Mouse (Mus musculus): Measurements from ENCODE around the gene Gphn. TPM values are rescaled to one million over a fixed set of nuclear protein-coding genes. Genes with fewer than 3 reads are reported as not detected.

Gene Gphn
- polyA plus RNA-seq, 1 experiment from 2014 or later = 19.8 TPM

- Histone ChIP-seq H3K4me2 (no peak overlapping the region), H3K4me1 (ENCODE audit: control insufficient read depth, insufficient read depth, low read length) (no peaks in the 10 kb centered on the region), H3K27ac (ENCODE audit: low read depth, low read length) (no peak overlapping the region), H3K27me3 (ENCODE audit: control insufficient read depth, insufficient read depth, low read length) (no peaks in the 10 kb centered on the region), H3K9me3 (ENCODE audit: control insufficient read depth, low read length) (no peaks in the 10 kb centered on the region), H3K36me3 (ENCODE audit: control insufficient read depth, insufficient read depth, low read length) (no peaks in the 10 kb centered on the region), H3K4me3 (ENCODE audit: low read depth, low read length) (no peak overlapping the region), H3K9ac (ENCODE audit: low read length) (no peak overlapping the region)
- no peak for DNase-seq (ENCODE audit: low spot score, missing footprints)
- 88% methylated on average over 4 of the region's 4 CpGs for WGBS
- ATAC-seq (ENCODE audit: low FRiP score) = no peak
These were observed 6.9 kb upstream of the Gphn start for GRCm38 (mm10) chr12:78219191-78219825.

GRCm38 (mm10) chr12:78226519-78226875, 318 bp downstream of the Gphn start:
- peak overlapping the region; percentile 83 for H3K9ac ChIP-seq (ENCODE audit: low read length)
- DNase-seq (ENCODE audit: low spot score, missing footprints) (peak; percentile 98), ATAC-seq (ENCODE audit: low FRiP score) (peak; percentile 83)
- H3K9me3 ChIP-seq (ENCODE audit: control insufficient read depth, low read length) = no peaks in the 10 kb centered on the region
- peaks cover 5% of the 10 kb centered on the region; the same call in 1 of the 2 replicates for H3K4me1 ChIP-seq (ENCODE audit: control insufficient read depth, insufficient read depth, low read length)
- no peaks in the 10 kb centered on the region for H3K27me3 ChIP-seq (ENCODE audit: control insufficient read depth, insufficient read depth, low read length)
- H3K36me3 ChIP-seq (ENCODE audit: control insufficient read depth, insufficient read depth, low read length) = no peaks in the 10 kb centered on the region
- peak overlapping the region; percentile 93 for H3K4me3 ChIP-seq (ENCODE audit: low read depth, low read length)
- peak overlapping the region; percentile 71 for H3K4me2 ChIP-seq
- H3K27ac ChIP-seq (ENCODE audit: low read depth, low read length) = peak overlapping the region; percentile 97
- WGBS = under 1% methylated on average over 47 of the region's 48 CpGs

DNA sequence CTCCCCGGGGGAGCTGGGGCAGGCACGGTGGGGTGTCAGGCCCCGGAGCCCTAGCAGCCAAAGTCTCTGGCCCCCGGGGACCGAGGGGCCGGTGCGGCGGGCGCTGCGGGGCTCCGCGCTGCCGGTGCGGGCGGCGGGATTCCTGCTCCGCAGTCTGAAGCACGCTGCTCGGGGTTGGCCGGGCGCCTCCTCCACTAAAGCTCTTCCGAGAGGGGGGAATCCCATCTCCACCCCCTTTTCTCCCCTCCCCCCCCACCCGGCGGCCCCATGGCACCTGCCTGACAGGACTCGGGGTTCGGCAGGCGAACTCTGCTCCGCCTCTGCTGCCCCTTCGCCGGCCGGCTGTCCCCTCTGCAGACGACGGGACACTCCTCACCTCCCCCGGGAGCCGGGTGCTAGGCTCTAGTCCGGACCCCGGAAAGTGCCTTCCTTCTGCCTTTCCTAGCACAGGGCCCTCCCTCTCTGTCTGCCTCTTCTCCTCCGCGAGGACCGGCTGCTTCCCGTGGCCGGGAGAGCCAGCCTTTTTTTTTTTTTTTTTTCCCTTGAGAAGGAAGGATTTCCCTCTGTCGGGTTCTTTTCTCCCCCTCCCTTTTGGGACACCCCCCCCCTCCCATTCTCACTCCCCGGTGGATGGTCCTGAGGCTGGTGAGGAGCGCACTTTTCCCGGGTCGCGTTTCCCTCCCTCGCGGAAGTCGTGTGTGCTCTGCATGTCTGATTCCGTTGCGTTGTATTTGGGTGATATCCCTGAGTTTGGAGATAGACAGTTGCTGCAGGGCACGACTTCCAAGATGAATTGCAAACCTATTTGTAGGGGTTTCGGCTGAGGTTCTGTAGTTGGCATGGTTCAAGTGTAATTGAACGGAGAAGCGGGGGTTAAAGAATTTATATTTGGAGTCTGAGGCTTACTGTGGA, 1.1 kb downstream of the Gphn start:
- H3K36me3 ChIP-seq (ENCODE audit: control insufficient read depth, insufficient read depth, low read length) = no peaks in the 10 kb centered on the region
- peak; percentile 57 for ATAC-seq (ENCODE audit: low FRiP score)
- under 1% methylated on average over 48 of the region's 57 CpGs for WGBS

GRCm38 (mm10) chr12:78228139-78228538, 2.0 kb downstream of the Gphn start:
- peak overlapping the region; percentile 71 for H3K4me2 ChIP-seq
- H3K27ac ChIP-seq (ENCODE audit: low read depth, low read length) = no peak overlapping the region
- no peak overlapping the region for H3K9ac ChIP-seq (ENCODE audit: low read length)
- no peak for ATAC-seq (ENCODE audit: low FRiP score)
- 40% methylated on average over 4 of the region's 4 CpGs for WGBS
- DNase-seq (ENCODE audit: low spot score, missing footprints) = peak; percentile 83
- peaks cover 5% of the 10 kb centered on the region; the same call in 1 of the 2 replicates for H3K4me1 ChIP-seq (ENCODE audit: control insufficient read depth, insufficient read depth, low read length)
- no peaks in the 10 kb centered on the region for H3K9me3 ChIP-seq (ENCODE audit: control insufficient read depth, low read length)
- no peaks in the 10 kb centered on the region for H3K27me3 ChIP-seq (ENCODE audit: control insufficient read depth, insufficient read depth, low read length)
- H3K4me3 ChIP-seq (ENCODE audit: low read depth, low read length) = peak overlapping the region; percentile 93
- no peaks in the 10 kb centered on the region for H3K36me3 ChIP-seq (ENCODE audit: control insufficient read depth, insufficient read depth, low read length)

More for the DNA sequence above, 1.1 kb downstream of the Gphn start:
- H3K27me3 ChIP-seq (ENCODE audit: control insufficient read depth, insufficient read depth, low read length) = no peaks in the 10 kb centered on the region
- DNase-seq (ENCODE audit: low spot score, missing footprints) = peak; percentile 92
- no peaks in the 10 kb centered on the region for H3K9me3 ChIP-seq (ENCODE audit: control insufficient read depth, low read length)
- peak overlapping the region; percentile 97 for H3K27ac ChIP-seq (ENCODE audit: low read depth, low read length)
- peak overlapping the region; percentile 71 for H3K4me2 ChIP-seq
- H3K4me1 ChIP-seq (ENCODE audit: control insufficient read depth, insufficient read depth, low read length) = peaks cover 5% of the 10 kb centered on the region; the same call in 1 of the 2 replicates
- peak overlapping the region; percentile 83 for H3K9ac ChIP-seq (ENCODE audit: low read length)
- H3K4me3 ChIP-seq (ENCODE audit: low read depth, low read length) = peak overlapping the region; percentile 93

DNA sequence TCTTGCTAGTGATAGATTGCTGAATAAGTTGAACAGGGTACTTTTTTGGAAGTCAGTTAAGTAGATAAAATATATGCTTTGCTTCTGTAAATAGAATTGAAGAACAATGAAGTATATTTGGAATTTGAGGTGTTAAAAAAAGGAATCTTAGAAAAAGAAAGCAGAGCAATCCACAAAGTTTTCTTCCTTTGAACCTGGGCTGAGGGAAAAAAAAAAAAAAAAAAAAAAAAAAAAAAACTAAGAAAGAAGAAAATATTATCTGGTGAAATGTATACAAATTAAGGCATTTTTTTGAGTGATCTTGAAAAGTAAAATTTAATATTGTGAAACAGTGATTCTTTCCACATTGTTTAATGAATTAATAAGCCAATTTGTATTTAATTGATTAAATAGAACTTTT, 6.4 kb downstream of the Gphn start:
- H3K9me3 ChIP-seq (ENCODE audit: control insufficient read depth, low read length) = no peaks in the 10 kb centered on the region
- no peak overlapping the region for H3K4me2 ChIP-seq
- H3K27me3 ChIP-seq (ENCODE audit: control insufficient read depth, insufficient read depth, low read length) = no peaks in the 10 kb centered on the region
- H3K36me3 ChIP-seq (ENCODE audit: control insufficient read depth, insufficient read depth, low read length) = no peaks in the 10 kb centered on the region
- no peak for DNase-seq (ENCODE audit: low spot score, missing footprints)
- peaks cover 2% of the 10 kb centered on the region; the same call in 1 of the 2 replicates for H3K4me1 ChIP-seq (ENCODE audit: control insufficient read depth, insufficient read depth, low read length)
- ATAC-seq (ENCODE audit: low FRiP score) = no peak
- no peak overlapping the region for H3K4me3 ChIP-seq (ENCODE audit: low read depth, low read length)
- H3K9ac ChIP-seq (ENCODE audit: low read length) = no peak overlapping the region
- H3K27ac ChIP-seq (ENCODE audit: low read depth, low read length) = no peak overlapping the region

- no peaks in the 10 kb centered on the region for H3K9me3 ChIP-seq (ENCODE audit: control insufficient read depth, low read length)
- no peaks in the 10 kb centered on the region for H3K27me3 ChIP-seq (ENCODE audit: control insufficient read depth, insufficient read depth, low read length)
- DNase-seq (ENCODE audit: low spot score, missing footprints) = no peak
- ATAC-seq (ENCODE audit: low FRiP score) = no peak
- no peak overlapping the region for H3K27ac ChIP-seq (ENCODE audit: low read depth, low read length)
- H3K9ac ChIP-seq (ENCODE audit: low read length) = no peak overlapping the region
- no peaks in the 10 kb centered on the region for H3K36me3 ChIP-seq (ENCODE audit: control insufficient read depth, insufficient read depth, low read length)
- H3K4me1 ChIP-seq (ENCODE audit: control insufficient read depth, insufficient read depth, low read length) = no peaks in the 10 kb centered on the region
- no peak overlapping the region for H3K4me2 ChIP-seq
- no peak overlapping the region for H3K4me3 ChIP-seq (ENCODE audit: low read depth, low read length)
- WGBS = 72% methylated on average over 1 of the region's 1 CpGs
These were observed 22.2 kb downstream of the Gphn start for GRCm38 (mm10) chr12:78248366-78248765.

DNA sequence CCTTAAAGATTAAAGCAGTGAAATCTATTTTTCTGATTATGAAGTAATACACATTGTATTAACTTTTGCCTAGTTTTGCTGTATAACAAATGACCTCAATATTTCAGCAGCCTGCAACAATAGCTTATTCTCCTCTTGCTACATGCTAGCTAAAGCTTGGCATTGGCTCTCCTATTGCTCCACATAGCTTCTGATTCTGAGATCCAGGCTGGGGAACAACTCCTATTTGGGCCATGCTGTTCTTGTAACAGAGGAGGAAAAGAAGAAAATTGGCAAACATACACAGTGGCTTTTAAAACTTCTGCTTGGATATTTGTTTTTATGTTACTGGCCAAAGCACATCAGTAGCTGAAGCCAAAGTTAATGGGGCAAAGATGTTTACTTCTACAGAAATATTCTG, 23.0 kb downstream of the Gphn start:
- no peaks in the 10 kb centered on the region for H3K36me3 ChIP-seq (ENCODE audit: control insufficient read depth, insufficient read depth, low read length)
- no peak for ATAC-seq (ENCODE audit: low FRiP score)
- no peak overlapping the region for H3K4me2 ChIP-seq

GRCm38 (mm10) chr12:78277386-78277785, 51.2 kb downstream of the Gphn start:
- no peak overlapping the region for H3K4me2 ChIP-seq
- no peak for DNase-seq (ENCODE audit: low spot score, missing footprints)
- H3K4me1 ChIP-seq (ENCODE audit: control insufficient read depth, insufficient read depth, low read length) = no peaks in the 10 kb centered on the region
- H3K4me3 ChIP-seq (ENCODE audit: low read depth, low read length) = no peak overlapping the region
- 87% methylated on average over 2 of the region's 2 CpGs for WGBS
- no peaks in the 10 kb centered on the region for H3K27me3 ChIP-seq (ENCODE audit: control insufficient read depth, insufficient read depth, low read length)
- no peak overlapping the region for H3K9ac ChIP-seq (ENCODE audit: low read length)
- H3K9me3 ChIP-seq (ENCODE audit: control insufficient read depth, low read length) = no peaks in the 10 kb centered on the region
- H3K27ac ChIP-seq (ENCODE audit: low read depth, low read length) = no peak overlapping the region
- H3K36me3 ChIP-seq (ENCODE audit: control insufficient read depth, insufficient read depth, low read length) = no peaks in the 10 kb centered on the region
- ATAC-seq (ENCODE audit: low FRiP score) = no peak

More for the DNA sequence above, 23.0 kb downstream of the Gphn start:
- H3K27ac ChIP-seq (ENCODE audit: low read depth, low read length) = no peak overlapping the region
- no peak for DNase-seq (ENCODE audit: low spot score, missing footprints)
- H3K9me3 ChIP-seq (ENCODE audit: control insufficient read depth, low read length) = no peaks in the 10 kb centered on the region
- H3K4me3 ChIP-seq (ENCODE audit: low read depth, low read length) = no peak overlapping the region
- H3K27me3 ChIP-seq (ENCODE audit: control insufficient read depth, insufficient read depth, low read length) = no peaks in the 10 kb centered on the region
- no peaks in the 10 kb centered on the region for H3K4me1 ChIP-seq (ENCODE audit: control insufficient read depth, insufficient read depth, low read length)
- no peak overlapping the region for H3K9ac ChIP-seq (ENCODE audit: low read length)

DNA sequence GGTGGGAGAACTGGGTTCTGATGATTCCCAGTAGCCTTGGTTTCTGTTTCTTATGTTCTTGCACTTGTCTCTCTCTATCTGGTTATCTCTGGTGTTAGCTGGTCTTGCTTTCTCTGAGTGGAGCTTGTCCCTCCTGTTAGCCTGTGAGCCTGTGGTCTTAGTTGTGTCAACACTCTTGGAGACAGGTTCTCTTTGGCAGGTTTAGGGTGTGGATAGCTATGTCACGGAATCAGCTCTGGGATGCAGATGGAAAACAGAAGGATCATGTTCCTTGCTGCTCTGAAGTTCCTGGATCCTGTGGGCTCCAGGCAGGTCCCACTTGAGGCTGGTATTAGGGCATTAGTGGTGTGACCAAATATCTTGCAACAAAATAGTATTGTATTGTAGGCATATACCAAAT, 64.2 kb downstream of the Gphn start:
- ATAC-seq (ENCODE audit: low FRiP score) = no peak
- H3K36me3 ChIP-seq (ENCODE audit: control insufficient read depth, insufficient read depth, low read length) = no peaks in the 10 kb centered on the region
- no peak overlapping the region for H3K4me2 ChIP-seq
- no peaks in the 10 kb centered on the region for H3K4me1 ChIP-seq (ENCODE audit: control insufficient read depth, insufficient read depth, low read length)
- no peak for DNase-seq (ENCODE audit: low spot score, missing footprints)
- no peaks in the 10 kb centered on the region for H3K9me3 ChIP-seq (ENCODE audit: control insufficient read depth, low read length)
- 85% methylated on average over 1 of the region's 1 CpGs for WGBS
- H3K9ac ChIP-seq (ENCODE audit: low read length) = no peak overlapping the region
- no peaks in the 10 kb centered on the region for H3K27me3 ChIP-seq (ENCODE audit: control insufficient read depth, insufficient read depth, low read length)
- no peak overlapping the region for H3K27ac ChIP-seq (ENCODE audit: low read depth, low read length)
- H3K4me3 ChIP-seq (ENCODE audit: low read depth, low read length) = no peak overlapping the region

Measured in midbrain, embryonic 11.5 days (tissue).